Mouse (Mus musculus) erythroblast, embryonic 14.5 days (primary cell): ENCODE measurements around the gene Camk2d.

Source experiments
- GATA1 ChIP-seq: IDR thresholded peaks from 2 replicates; pipeline ENCODE4 v1.6.1; 2012; ENCODE audit warnings: low read length, inconsistent platforms, mixed read lengths
- TAL1 ChIP-seq: IDR thresholded peaks from 3 replicates; pipeline ENCODE4 v1.6.1; 2012; ENCODE audit warnings: low read length, inconsistent platforms, mixed read lengths

GRCm38 (mm10) chr3:126681996-126682395 lies 85.9 kb downstream of the Camk2d start:
- TF ChIP-seq TAL1 (no peak), GATA1 (no peak)
